Mouse (Mus musculus): Measurements from ENCODE around the gene Lrrc41.

GRCm38 (mm10) chr4:116137421-116137996, 62.4 kb downstream of the Lrrc41 start:
- TF ChIP-seq CTCF (IDR thresholded peaks at IDR 0.05; ENCODE audit: low read depth, low read length) (no peak), GATA1 (IDR thresholded peaks at IDR 0.05; ENCODE audit: borderline replicate concordance, low read length) (no peak), GATA2 (IDR thresholded peaks at IDR 0.05; ENCODE audit: borderline replicate concordance, low read depth, low read length) (no peak), TAL1 (conservative IDR thresholded peaks at IDR 0.05; ENCODE audit: low read depth, low read length) (no peak), POLR2AphosphoS5 (IDR thresholded peaks at IDR 0.05; ENCODE audit: insufficient replicate concordance, low read depth, low read length) (no peak)
